Mouse (Mus musculus): ENCODE measurements around the gene Xcr1. TPM values are rescaled to one million over a fixed set of nuclear protein-coding genes. Genes with fewer than 3 reads are reported as not detected.

The Xcr1 gene
- polyA plus RNA-seq, 1 experiment from 2014 or later = not detected

- Histone ChIP-seq H3K36me3 (peaks cover 59% of the 10 kb centered on the region), H3K9me3 (no peaks in the 10 kb centered on the region), H3K27me3 (no peaks in the 10 kb centered on the region), H3K9ac (no peak overlapping the region), H3K4me2 (no peak overlapping the region), H3K4me1 (no peaks in the 10 kb centered on the region), H3K27ac (no peak overlapping the region), H3K4me3 (no peak overlapping the region)
- 80% methylated on average over 2 of the region's 2 CpGs for WGBS
- no peak for ATAC-seq (ENCODE audit: insufficient number of reproducible peaks, insufficient read depth, low FRiP score, low TSS enrichment, low read depth)
Observed at GRCm38 (mm10) chr9:123814326-123814725, 47.5 kb downstream of the Xcr1 start.

- 90% methylated on average over 3 of the region's 3 CpGs for WGBS
- H3K4me2 ChIP-seq = no peak overlapping the region
- no peak for ATAC-seq (ENCODE audit: insufficient number of reproducible peaks, insufficient read depth, low FRiP score, low TSS enrichment, low read depth)
- H3K27ac ChIP-seq = no peak overlapping the region
- H3K4me1 ChIP-seq = no peaks in the 10 kb centered on the region
- no peaks in the 10 kb centered on the region for H3K27me3 ChIP-seq
- peaks cover 39% of the 10 kb centered on the region for H3K36me3 ChIP-seq
- H3K9ac ChIP-seq = no peak overlapping the region
- no peak overlapping the region for H3K4me3 ChIP-seq
- H3K9me3 ChIP-seq = no peaks in the 10 kb centered on the region
Observed at GRCm38 (mm10) chr9:123811831-123812230, 50.0 kb downstream of the Xcr1 start.

- no peak overlapping the region for H3K4me3 ChIP-seq
- H3K36me3 ChIP-seq = peaks cover 25% of the 10 kb centered on the region
- no peaks in the 10 kb centered on the region for H3K27me3 ChIP-seq
- no peaks in the 10 kb centered on the region for H3K4me1 ChIP-seq
- ATAC-seq (ENCODE audit: insufficient number of reproducible peaks, insufficient read depth, low FRiP score, low TSS enrichment, low read depth) = no peak
- 53% methylated on average over 7 of the region's 7 CpGs for WGBS
- H3K9me3 ChIP-seq = no peaks in the 10 kb centered on the region
- no peak overlapping the region for H3K9ac ChIP-seq
- H3K4me2 ChIP-seq = no peak overlapping the region
- H3K27ac ChIP-seq = no peak overlapping the region
Observed at GRCm38 (mm10) chr9:123808583-123808982, 53.2 kb downstream of the Xcr1 start.

- ATAC-seq (ENCODE audit: insufficient number of reproducible peaks, insufficient read depth, low FRiP score, low TSS enrichment, low read depth) = no peak
- H3K9me3 ChIP-seq = no peaks in the 10 kb centered on the region
- H3K4me2 ChIP-seq = no peak within 1 kb of the TSS
- H3K27me3 ChIP-seq = no peaks in the 10 kb centered on the region
- H3K27ac ChIP-seq = no peak within 1 kb of the TSS
- WGBS = 87% methylated on average over 5 of the region's 5 CpGs
- H3K9ac ChIP-seq = no peak within 1 kb of the TSS
- peaks cover 35% of the 10 kb centered on the region for H3K36me3 ChIP-seq
- no peaks in the 10 kb centered on the region for H3K4me1 ChIP-seq
- H3K4me3 ChIP-seq = no peak within 1 kb of the TSS
Observed at GRCm38 (mm10) chr9:123806267-123806666, 55.6 kb downstream of the Xcr1 start, which contains the start of gene Cxcr6. Cxcr6 (plus strand) TSS chr9:123806475.

GRCm38 (mm10) chr9:123805241-123805640 lies 56.6 kb downstream of the Xcr1 start:
- no peak overlapping the region for H3K4me2 ChIP-seq
- H3K4me3 ChIP-seq = no peak overlapping the region
- ATAC-seq (ENCODE audit: insufficient number of reproducible peaks, insufficient read depth, low FRiP score, low TSS enrichment, low read depth) = no peak
- 96% methylated on average over 2 of the region's 2 CpGs for WGBS
- no peak overlapping the region for H3K9ac ChIP-seq
- H3K27me3 ChIP-seq = no peaks in the 10 kb centered on the region
- no peaks in the 10 kb centered on the region for H3K9me3 ChIP-seq
- H3K4me1 ChIP-seq = no peaks in the 10 kb centered on the region
- H3K36me3 ChIP-seq = peaks cover 34% of the 10 kb centered on the region
- H3K27ac ChIP-seq = no peak overlapping the region

- no peak overlapping the region for H3K4me3 ChIP-seq
- H3K36me3 ChIP-seq = peaks cover 39% of the 10 kb centered on the region
- H3K27me3 ChIP-seq = no peaks in the 10 kb centered on the region
- H3K9me3 ChIP-seq = no peaks in the 10 kb centered on the region
- no peaks in the 10 kb centered on the region for H3K4me1 ChIP-seq
- no peak for ATAC-seq (ENCODE audit: insufficient number of reproducible peaks, insufficient read depth, low FRiP score, low TSS enrichment, low read depth)
- H3K9ac ChIP-seq = no peak overlapping the region
- H3K27ac ChIP-seq = no peak overlapping the region
- no peak overlapping the region for H3K4me2 ChIP-seq
Observed at GRCm38 (mm10) chr9:123802896-123803295, 58.9 kb downstream of the Xcr1 start.

- Histone ChIP-seq H3K4me2 (no peak overlapping the region), H3K27ac (no peak overlapping the region), H3K9ac (no peak overlapping the region), H3K9me3 (no peaks in the 10 kb centered on the region), H3K27me3 (no peaks in the 10 kb centered on the region), H3K4me3 (no peak overlapping the region), H3K4me1 (no peaks in the 10 kb centered on the region), H3K36me3 (peaks cover 43% of the 10 kb centered on the region)
- ATAC-seq (ENCODE audit: insufficient number of reproducible peaks, insufficient read depth, low FRiP score, low TSS enrichment, low read depth) = no peak
- WGBS = 89% methylated on average over 2 of the region's 2 CpGs
Observed at GRCm38 (mm10) chr9:123802421-123802820, 59.4 kb downstream of the Xcr1 start.

Other genes with a start within 250 kb of the Xcr1 start
- gene Slc6a20b, start 229.5 kb downstream of the Xcr1 start, polyA plus RNA-seq (2015; fragmentation: Nextera tagmentation; extraction: Ambion mirVana) = 0.18 and 0.36 TPM in 2 replicates
- gene Ccr9, start 183.6 kb downstream of the Xcr1 start, polyA plus RNA-seq (2015; fragmentation: Nextera tagmentation; extraction: Ambion mirVana) = 0.14 and 0.26 TPM in 2 replicates
- gene Slc6a20a, start 183.1 kb downstream of the Xcr1 start, polyA plus RNA-seq (2015; fragmentation: Nextera tagmentation; extraction: Ambion mirVana) = 0.08 and 0.66 TPM in 2 replicates
- gene Lztfl1, start 144.3 kb downstream of the Xcr1 start, polyA plus RNA-seq (2015; fragmentation: Nextera tagmentation; extraction: Ambion mirVana) = 61.6 and 65.8 TPM in 2 replicates
- gene Cxcr6, start 55.6 kb downstream of the Xcr1 start, polyA plus RNA-seq (2015; fragmentation: Nextera tagmentation; extraction: Ambion mirVana) = 0.31 and 0.45 TPM in 2 replicates
- gene Fyco1, start 10.1 kb downstream of the Xcr1 start, polyA plus RNA-seq (2015; fragmentation: Nextera tagmentation; extraction: Ambion mirVana) = 15.2 and 17.4 TPM in 2 replicates
- 1.9 and 2.2 TPM in 2 replicates for gene Ccr1, start 106.7 kb upstream of the Xcr1 start, polyA plus RNA-seq (2015; fragmentation: Nextera tagmentation; extraction: Ambion mirVana)
- not detected in 2 replicates for gene Ccr1l1, start 116.4 kb upstream of the Xcr1 start, polyA plus RNA-seq (2015; fragmentation: Nextera tagmentation; extraction: Ambion mirVana)
- gene Ccr3, start 159.9 kb upstream of the Xcr1 start, polyA plus RNA-seq (2015; fragmentation: Nextera tagmentation; extraction: Ambion mirVana) = 0.06 and 0.10 TPM in 2 replicates
- 1.8 and 2.0 TPM in 2 replicates for gene Ccr2, start 239.9 kb upstream of the Xcr1 start, polyA plus RNA-seq (2015; fragmentation: Nextera tagmentation; extraction: Ambion mirVana)